Mouse (Mus musculus) liver, postnatal 0 days (tissue): ENCODE measurements around the gene Pth1r. TPM values are rescaled to one million over a fixed set of nuclear protein-coding genes. Genes with fewer than 3 reads are reported as not detected.

ENCODE experiments used
- ATAC-seq: fragments of 200-750 bp; cut with Nextera tagmentation; 2 replicates; pipeline ENCODE4 v1.8.0; 2017; ENCODE audit warnings: mild to moderate bottlenecking, moderate library complexity
- DNase-seq: peaks from one replicate; pipeline ENCODE4 v3.0.0-alpha.2; 2016
- H3K27ac ChIP-seq: fragments of 300-500 bp; sonication (generic); 2 replicates; pipeline ENCODE4 v1.5.1; 2014; ENCODE audit warnings: antibody characterized with exemption, moderate library complexity, mild to moderate bottlenecking, low read depth
- H3K27me3 ChIP-seq: fragments of 300-500 bp; sonication (generic); 2 replicates; pipeline ENCODE4 v1.6.1; 2014; ENCODE audit warnings: low read length, control low read depth, mixed read lengths; ENCODE audit not compliant: insufficient read depth
- H3K36me3 ChIP-seq: fragments of 300-500 bp; sonication (generic); replicated peaks from 2 replicates; pipeline ENCODE4 v1.6.1; 2014; ENCODE audit warnings: mild to moderate bottlenecking, control low read depth, low read length, moderate library complexity, mixed read lengths; ENCODE audit not compliant: insufficient read depth
- H3K4me1 ChIP-seq: fragments of 300-500 bp; sonication (generic); 2 replicates; pipeline ENCODE4 v1.6.1; 2014; ENCODE audit warnings: antibody characterized with exemption, mild to moderate bottlenecking, control low read depth; ENCODE audit not compliant: insufficient read depth
- H3K4me2 ChIP-seq: fragments of 300-500 bp; sonication (generic); 2 replicates; pipeline ENCODE4 v1.6.1; 2014; ENCODE audit warnings: low read depth, mild to moderate bottlenecking, low read length, moderate library complexity, mixed read lengths
- H3K4me3 ChIP-seq: fragments of 300-500 bp; sonication (generic); 2 replicates; pipeline ENCODE4 v1.5.1; 2014; ENCODE audit warnings: low read depth, low read length
- H3K9ac ChIP-seq: fragments of 300-500 bp; sonication (generic); replicated peaks from 2 replicates; pipeline ENCODE4 v1.6.1; 2014; ENCODE audit warnings: mild to moderate bottlenecking, moderate library complexity
- H3K9me3 ChIP-seq: fragments of 300-500 bp; sonication (generic); 2 replicates; pipeline ENCODE4 v1.6.1; 2016; ENCODE audit warnings: mild to moderate bottlenecking, control low read depth, low read length, mixed read lengths
- CTCF ChIP-seq: sonication (generic); IDR thresholded peaks from 2 replicates; pipeline ENCODE4 v1.5.1; 2016; ENCODE audit warnings: antibody characterized with exemption, low read depth
- EP300 ChIP-seq: IDR thresholded peaks from 2 replicates; pipeline ENCODE4 v1.6.1; 2016; ENCODE audit warnings: antibody characterized with exemption, low read depth, mild to moderate bottlenecking
- WGBS: fragments of 180-500 bp; shearing (Covaris S2); extraction: QIAGEN DNeasy Blood & Tissue Kit; methylation state at CpG from one replicate; pipeline ENCODE4 v1.1.7; 2014; ENCODE audit not compliant: insufficient replicate concordance; 5-methylcytosine and 5-hydroxymethylcytosine counted together
- polyA plus RNA-seq: library from polyadenylated mRNA; unstranded; fragments of >200 nt; fragmentation: Nextera tagmentation; extraction: Ambion mirVana; gene quantifications from 2 replicates; pipeline ENCODE4 v1.2.1, GENCODE M21; 2015

The Pth1r gene
- polyA plus RNA-seq = 5.2 and 5.3 TPM in 2 replicates

DNA sequence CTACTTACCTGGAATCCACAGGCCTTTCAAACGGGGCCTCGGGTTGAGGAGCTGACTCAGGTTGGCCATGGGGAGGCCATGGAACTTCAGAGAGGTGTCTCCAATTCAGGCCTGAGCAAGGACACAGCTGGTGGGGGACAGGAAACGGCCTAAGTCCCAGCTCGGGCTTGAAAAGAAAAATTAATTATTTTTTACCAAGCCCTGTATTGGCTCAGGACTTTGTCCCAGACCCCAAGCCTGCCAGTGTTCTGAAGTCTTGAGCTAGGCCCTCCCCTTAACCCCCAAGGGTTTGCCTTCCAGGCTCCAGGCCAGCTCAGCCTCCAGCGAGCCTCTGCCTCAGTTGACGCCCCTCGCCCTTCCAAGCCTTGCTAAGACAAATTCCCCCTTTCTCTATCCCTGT is at the start of gene Pth1r:
Gene Pth1r, minus strand, starts transcription at position 185 of the 400 bp plus-strand sequence.
- no peak within 1 kb of the TSS for H3K4me2 ChIP-seq
- no peak for ATAC-seq
- no peak within 1 kb of the TSS for H3K4me3 ChIP-seq
- no peaks in the 10 kb centered on the region for H3K9me3 ChIP-seq
- H3K9ac ChIP-seq = no peak within 1 kb of the TSS
- no peaks in the 10 kb centered on the region for H3K36me3 ChIP-seq
- no peaks in the 10 kb centered on the region; the same call in 1 of the 2 replicates for H3K4me1 ChIP-seq
- peaks cover 38% of the 10 kb centered on the region for H3K27me3 ChIP-seq
- 62% methylated on average over 7 of the region's 7 CpGs for WGBS
- no peak for DNase-seq
- no peak within 1 kb of the TSS for H3K27ac ChIP-seq
- TF ChIP-seq CTCF (no peak), EP300 (no peak)

DNA sequence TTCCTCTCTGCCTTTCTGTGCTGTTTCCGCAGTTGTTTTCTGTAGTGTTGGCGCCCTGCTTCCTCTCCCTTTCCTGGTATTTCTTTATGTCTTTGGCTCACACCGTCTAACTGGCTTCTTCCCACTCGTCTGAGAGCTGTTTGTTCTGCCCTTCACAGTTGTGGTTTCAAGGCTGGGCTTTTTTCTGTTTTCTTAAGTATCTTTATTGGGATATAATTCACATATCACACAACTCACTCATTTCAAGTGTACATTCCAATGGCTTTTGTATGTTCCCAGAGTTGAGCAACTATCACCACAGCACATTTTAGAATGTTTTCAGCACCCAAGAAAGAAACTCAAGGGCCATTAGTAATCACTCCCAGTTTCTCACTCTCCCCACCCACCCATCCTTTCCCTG is 43.5 kb upstream of the Pth1r start:
- H3K27me3 ChIP-seq = no peaks in the 10 kb centered on the region
- TF ChIP-seq CTCF (no peak), EP300 (no peak)
- no peak overlapping the region for H3K9ac ChIP-seq
- no peak overlapping the region for H3K27ac ChIP-seq
- H3K9me3 ChIP-seq = no peaks in the 10 kb centered on the region
- WGBS = 53% methylated on average over 4 of the region's 4 CpGs
- no peaks in the 10 kb centered on the region for H3K36me3 ChIP-seq
- H3K4me2 ChIP-seq = no peak overlapping the region
- H3K4me3 ChIP-seq = no peak overlapping the region
- DNase-seq (no peak), ATAC-seq (no peak)
- no peaks in the 10 kb centered on the region for H3K4me1 ChIP-seq

DNA sequence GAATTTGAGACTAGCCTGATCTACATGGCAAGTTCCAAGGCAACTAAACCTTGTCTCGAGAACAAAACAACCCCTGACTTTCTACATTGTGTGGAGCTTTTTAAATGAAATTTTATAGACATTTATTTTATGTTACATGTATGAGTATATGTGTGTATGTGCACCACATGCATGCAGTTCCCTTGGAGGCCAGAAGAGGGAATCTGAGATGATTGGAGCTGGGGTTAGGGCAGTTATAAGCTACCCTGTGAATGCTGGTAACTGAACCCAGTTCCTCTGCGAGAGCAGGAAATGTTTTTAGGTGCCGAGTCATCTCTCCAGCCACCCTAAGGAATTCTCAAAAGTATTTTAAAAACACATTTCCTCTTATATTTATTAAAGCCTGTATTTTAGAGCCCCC is 41.2 kb upstream of the Pth1r start:
- Histone ChIP-seq H3K27ac (no peak overlapping the region), H3K9ac (no peak overlapping the region), H3K4me3 (no peak overlapping the region), H3K9me3 (no peaks in the 10 kb centered on the region), H3K4me2 (no peak overlapping the region), H3K4me1 (no peaks in the 10 kb centered on the region), H3K36me3 (no peaks in the 10 kb centered on the region), H3K27me3 (no peaks in the 10 kb centered on the region)
- ATAC-seq (no peak), DNase-seq (no peak)
- 72% methylated on average over 3 of the region's 3 CpGs for WGBS
- TF ChIP-seq EP300 = no peak
- no peak for TF ChIP-seq CTCF

DNA sequence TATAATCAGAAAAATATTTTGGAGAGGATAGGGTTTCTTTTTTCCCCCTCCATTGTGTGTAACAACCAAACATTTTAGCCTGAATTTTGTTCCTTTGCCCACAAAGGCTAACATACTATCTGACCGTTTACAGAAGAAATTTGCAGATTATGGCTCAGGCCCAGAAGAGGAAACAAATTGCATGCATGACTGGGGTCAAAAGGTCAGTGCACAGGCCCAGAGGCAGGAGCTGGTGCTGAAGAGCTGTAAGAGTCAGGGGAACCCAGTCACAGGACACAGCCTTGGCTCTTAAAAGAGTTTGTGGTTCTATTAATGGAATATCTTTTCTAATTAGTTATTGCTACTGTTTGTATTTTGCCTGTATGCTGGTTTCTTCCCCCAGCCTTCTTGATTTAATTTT is 36.7 kb upstream of the Pth1r start:
- DNase-seq = no peak
- no peak overlapping the region for H3K9ac ChIP-seq
- H3K36me3 ChIP-seq = no peaks in the 10 kb centered on the region
- no peaks in the 10 kb centered on the region for H3K9me3 ChIP-seq
- no peak for ATAC-seq
- no peak overlapping the region for H3K4me2 ChIP-seq
- no peak for TF ChIP-seq EP300
- H3K27me3 ChIP-seq = peaks cover 6% of the 10 kb centered on the region; the same call in 1 of the 2 replicates
- H3K4me3 ChIP-seq = no peak overlapping the region
- peaks cover 13% of the 10 kb centered on the region; the same call in 1 of the 2 replicates for H3K4me1 ChIP-seq
- 23% methylated on average over 1 of the region's 1 CpGs for WGBS
- H3K27ac ChIP-seq = no peak overlapping the region

DNA sequence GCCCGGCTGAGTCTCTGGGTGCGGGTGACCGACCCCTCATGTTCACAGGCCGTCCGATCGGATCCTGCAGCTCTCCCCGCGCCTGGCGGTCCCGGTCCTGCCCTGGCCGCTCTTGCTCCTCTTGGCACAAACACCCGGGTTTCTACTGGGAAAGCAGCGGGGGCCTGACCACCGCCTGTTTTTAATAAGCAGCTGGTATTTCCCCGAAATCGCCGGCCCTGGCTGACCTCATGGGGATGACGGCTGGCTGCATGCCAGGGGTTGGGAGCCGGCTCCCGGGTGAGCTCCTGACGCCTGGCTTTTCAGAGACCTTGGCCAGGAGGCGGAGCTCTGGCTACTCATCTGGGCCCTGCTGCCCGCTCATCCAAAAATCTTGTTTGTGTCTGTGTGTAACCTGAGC is 34.8 kb upstream of the Pth1r start:
- H3K4me1 ChIP-seq = peaks cover 13% of the 10 kb centered on the region; the same call in 1 of the 2 replicates
- no peak for TF ChIP-seq EP300
- no peak for TF ChIP-seq CTCF
- DNase-seq (peak; percentile 86), ATAC-seq (peak; percentile 82)
- H3K27me3 ChIP-seq = peaks cover 6% of the 10 kb centered on the region; the same call in 1 of the 2 replicates
- 3% methylated on average over 20 of the region's 23 CpGs for WGBS
- peak overlapping the region; percentile 51 for H3K4me3 ChIP-seq
- no peaks in the 10 kb centered on the region for H3K36me3 ChIP-seq
- H3K27ac ChIP-seq = peak overlapping the region; percentile 75
- peak overlapping the region; percentile 58 for H3K9ac ChIP-seq
- peak overlapping the region; percentile 86 for H3K4me2 ChIP-seq
- no peaks in the 10 kb centered on the region for H3K9me3 ChIP-seq

DNA sequence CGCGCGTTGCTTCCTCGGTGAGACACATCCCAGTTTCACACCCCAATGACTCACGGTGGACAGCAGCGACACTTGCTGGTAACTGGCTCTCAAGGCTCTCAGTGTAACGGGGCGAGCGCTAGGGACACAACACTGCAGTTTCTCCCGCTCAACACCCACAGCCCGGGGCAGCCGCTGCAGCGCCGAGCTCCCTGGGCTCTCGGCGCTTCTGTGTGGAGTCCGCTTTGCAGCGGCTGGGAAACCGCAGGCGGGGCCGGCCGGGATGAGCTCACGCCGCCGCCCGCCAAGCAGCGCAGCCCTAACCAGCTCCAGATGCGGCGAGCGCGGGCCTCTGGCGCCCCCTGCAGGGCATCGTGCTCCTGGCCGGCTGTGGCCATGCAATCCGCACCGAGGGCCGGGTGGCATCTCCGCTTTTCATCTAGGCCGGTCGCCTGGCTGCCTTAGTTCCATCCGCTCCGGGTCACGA is 34.3 kb upstream of the Pth1r start:
- TF ChIP-seq CTCF = peak; percentile 94
- no peak for TF ChIP-seq EP300
- Histone ChIP-seq H3K9me3 (no peaks in the 10 kb centered on the region), H3K4me3 (peak overlapping the region; percentile 51), H3K4me1 (peaks cover 13% of the 10 kb centered on the region; the same call in 1 of the 2 replicates), H3K27ac (peak overlapping the region; percentile 75), H3K4me2 (peak overlapping the region; percentile 86), H3K9ac (peak overlapping the region; percentile 58), H3K36me3 (no peaks in the 10 kb centered on the region), H3K27me3 (peaks cover 6% of the 10 kb centered on the region; the same call in 1 of the 2 replicates)
- peak; percentile 94 for DNase-seq
- peak; percentile 94 for ATAC-seq
- WGBS = 0% methylated on average over 33 of the region's 43 CpGs
